Mouse (Mus musculus) cortical plate, adult 2 months (tissue): ENCODE data around the gene Foxj3.

Experiments
- CTCF ChIP-seq: fragments of 200-500 bp; IDR thresholded peaks from 2 replicates; pipeline ENCODE4 v1.5.1; 2011; ENCODE audit warnings: mild to moderate bottlenecking, control low read depth, low read length; ENCODE audit not compliant: insufficient read depth; ENCODE audit errors: extremely low read depth
- POLR2A ChIP-seq: fragments of 200-500 bp; IDR thresholded peaks from 2 replicates; pipeline ENCODE4 v1.6.1; 2011; ENCODE audit warnings: mild to moderate bottlenecking, low read length, control low read depth; ENCODE audit not compliant: insufficient read depth; ENCODE audit errors: extremely low read depth

DNA sequence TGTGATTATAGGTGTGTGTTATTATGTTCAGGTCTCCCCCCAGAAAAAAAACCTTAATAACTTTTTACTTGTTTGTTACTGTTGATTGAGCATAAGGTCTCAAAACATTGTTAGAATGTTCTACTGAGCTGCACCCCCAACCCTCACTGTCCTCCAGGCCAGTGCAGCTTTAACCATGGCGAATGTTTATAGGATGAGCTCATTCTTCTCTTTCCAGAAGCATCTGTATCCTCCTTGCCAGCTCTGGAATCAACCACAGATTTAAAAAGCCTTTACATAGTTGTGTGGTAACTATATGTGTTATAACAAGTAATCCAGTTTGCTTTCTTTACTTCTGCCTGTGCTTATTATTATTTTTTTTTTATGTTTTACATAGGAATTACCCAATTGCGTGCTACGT lies 38.7 kb downstream of the Foxj3 start:
- TF ChIP-seq POLR2A (no peak), CTCF (no peak)
